Comparison of ENCODE assay signal across 8 mouse cellular contexts in genomic region chr2:60209122-60209611, GRCm38 (mm10). TPM values are rescaled to one million over a fixed set of nuclear protein-coding genes. Genes with fewer than 3 reads are reported as not detected.
DNase-seq lines count a peak whose midpoint lies in the region; ATAC-seq lines count a peak whose summit lies in the region.

No protein-coding gene starts in this region.

- peak overlapping the region; percentile 97 for H3K9ac ChIP-seq in liver, embryonic 12.5 days
- H3K9ac ChIP-seq in neural tube, embryonic 11.5 days (ENCODE audit: low read length) = peak overlapping the region; percentile 93

- H3K27me3 ChIP-seq in liver, embryonic 12.5 days (replicated peaks) = no peaks in the 10 kb centered on the region
- peaks cover 6% of the 10 kb centered on the region; the same call in 1 of the 2 replicates for H3K27me3 ChIP-seq in neural tube, embryonic 11.5 days (ENCODE audit: control insufficient read depth, insufficient read depth, low read length)

- peak overlapping the region; percentile 98 for H3K4me3 ChIP-seq in liver, embryonic 12.5 days
- H3K4me3 ChIP-seq in neural tube, embryonic 11.5 days (ENCODE audit: low read depth, low read length) = peak overlapping the region; percentile 94

- intact Hi-C loops in gastrocnemius, postnatal 14 days (cut with DNase I; ENCODE audit: low total_unique reads) = loop anchor here (10.0 kb wide), 1 partner anchor 244 kb away; no protein-coding TSS in a partner anchor

- peaks cover 59% of the 10 kb centered on the region for H3K4me1 ChIP-seq in liver, embryonic 12.5 days
- H3K4me1 ChIP-seq in neural tube, embryonic 11.5 days (ENCODE audit: control insufficient read depth, insufficient read depth, low read length) = peaks cover 11% of the 10 kb centered on the region; the same call in 1 of the 2 replicates

- H3K4me2 ChIP-seq in liver, embryonic 12.5 days = peak overlapping the region; percentile 73
- H3K4me2 ChIP-seq in neural tube, embryonic 11.5 days (ENCODE audit: low read depth) = peak overlapping the region; percentile 63

- H3K27ac ChIP-seq in liver, embryonic 12.5 days = peak overlapping the region; percentile 92
- peak overlapping the region; percentile 94 for H3K27ac ChIP-seq in neural tube, embryonic 11.5 days (ENCODE audit: low read depth, low read length)

- ATAC-seq in liver, embryonic 12.5 days = peak; percentile 63
- peak; percentile 41 for ATAC-seq in neural tube, embryonic 11.5 days (ENCODE audit: insufficient read depth, low FRiP score, low TSS enrichment)

- peaks cover 37% of the 10 kb centered on the region for H3K36me3 ChIP-seq in liver, embryonic 12.5 days
- no peaks in the 10 kb centered on the region; the same call in 1 of the 2 replicates for H3K36me3 ChIP-seq in neural tube, embryonic 11.5 days (ENCODE audit: control insufficient read depth, insufficient read depth, low read length)

- H3K9me3 ChIP-seq in liver, embryonic 12.5 days (replicated peaks) = no peaks in the 10 kb centered on the region
- H3K9me3 ChIP-seq in neural tube, embryonic 11.5 days (ENCODE audit: control insufficient read depth, low read length) = no peaks in the 10 kb centered on the region

- peak; percentile 70 for DNase-seq in 416B (ENCODE audit: low read depth)
- peak; percentile 54 to 62 for DNase-seq in adrenal gland, adult 18-20 months (ENCODE audit: low spot score in 2 of 2)
- DNase-seq in embryo, embryonic 11 days = peak; percentile 62
- peak; percentile 60 for DNase-seq in gastrocnemius, postnatal 14 days
- peak; percentile 67 for DNase-seq in kidney, adult 18-20 months
- peak; percentile 72 for DNase-seq in neural tube, embryonic 11.5 days (ENCODE audit: low spot score)
- DNase-seq in thymus, adult 18-20 months = peak; percentile 43 to 44

- under 1% methylated on average over 34 of the region's 35 CpGs for WGBS in liver, embryonic 12.5 days (ENCODE audit: insufficient replicate concordance)
- WGBS in neural tube, embryonic 11.5 days = under 1% methylated on average over 29 of the region's 35 CpGs

RNA-seq across cellular contexts. Expression of gene Baz2b, which starts 0.5 kb away (rescaled TPM):
- total RNA-seq in adrenal gland, adult 18-20 months (2021) = 10 to 100 TPM; 50.9 to 78.3 TPM
- total RNA-seq in gastrocnemius, postnatal 14 days (2021) = 10 to 100 TPM; 31.2 to 34.9 TPM
- polyA plus RNA-seq in liver, embryonic 12.5 days (2016; fragmentation: Nextera tagmentation; extraction: Ambion mirVana) = 22.1 and 22.2 TPM in 2 replicates
- 61.8 and 71.0 TPM in 2 replicates for polyA plus RNA-seq in neural tube, embryonic 11.5 days (2014; fragmentation: Nextera tagmentation; extraction: Ambion mirVana)

RNA-seq across cellular contexts. Expression of gene March7, which starts 0.5 kb away (rescaled TPM):
- total RNA-seq in adrenal gland, adult 18-20 months (2021) = 10 to 100 TPM; 36.3 to 43.9 TPM
- total RNA-seq in gastrocnemius, postnatal 14 days (2021) = 10 to 100 TPM; 26.9 to 27.9 TPM
- polyA plus RNA-seq in liver, embryonic 12.5 days (2016; fragmentation: Nextera tagmentation; extraction: Ambion mirVana) = 32.7 and 32.9 TPM in 2 replicates
- polyA plus RNA-seq in neural tube, embryonic 11.5 days (2014; fragmentation: Nextera tagmentation; extraction: Ambion mirVana) = 68.7 and 74.6 TPM in 2 replicates

Comparison
In these comparisons a context has a peak if more than half of its experiments do, and no peak if none do; other contexts are left out.
1. Peak in every context shown above with its lines: DNase-seq, ATAC-seq, H3K4me3 ChIP-seq and H3K27ac ChIP-seq.